Mouse (Mus musculus) right cerebral cortex, postnatal 36 days (tissue): Measurements from ENCODE around the gene Cfap20.

Source experiments
- DNase-seq, 2 experiments: peaks; one replicate each; pipeline ENCODE4 v3.0.0; 2022; ENCODE audit warnings: low spot score in 2 of 2, mixed read lengths in 1 of 2

The Cfap20 gene

GRCm38 (mm10) chr8:95434686-95435439 lies at the start of gene Cfap20:
Gene Cfap20 (minus strand): TSS chr8:95434869.
- peak; percentile 97 to 98 for DNase-seq

- no peak for DNase-seq
Observed at GRCm38 (mm10) chr8:95470008-95470407, 35.3 kb upstream of the Cfap20 start.

GRCm38 (mm10) chr8:95468995-95469394 lies 34.3 kb upstream of the Cfap20 start:
- DNase-seq, result no peak

- no peak for DNase-seq
Observed at GRCm38 (mm10) chr8:95466543-95466942, 31.9 kb upstream of the Cfap20 start.

- no peak for DNase-seq
Observed at GRCm38 (mm10) chr8:95452518-95452917, 17.8 kb upstream of the Cfap20 start.

GRCm38 (mm10) chr8:95450271-95450670 lies 15.6 kb upstream of the Cfap20 start:
- DNase-seq, result no peak

GRCm38 (mm10) chr8:95447661-95448060 lies 13.0 kb upstream of the Cfap20 start:
- DNase-seq, result no peak

GRCm38 (mm10) chr8:95445042-95445441 lies 10.4 kb upstream of the Cfap20 start:
- DNase-seq, result no peak

- DNase-seq, result no peak
Observed at GRCm38 (mm10) chr8:95441491-95442039, 6.9 kb upstream of the Cfap20 start.

- DNase-seq, result no peak
Observed at GRCm38 (mm10) chr8:95440168-95440709, 5.6 kb upstream of the Cfap20 start.

GRCm38 (mm10) chr8:95439421-95439820 lies 4.8 kb upstream of the Cfap20 start:
- DNase-seq, result no peak

- DNase-seq, result no peak
Observed at GRCm38 (mm10) chr8:95437341-95437992, 2.8 kb upstream of the Cfap20 start.

GRCm38 (mm10) chr8:95435930-95436329 lies 1.3 kb upstream of the Cfap20 start:
- no peak for DNase-seq

GRCm38 (mm10) chr8:95435471-95435870 lies 802 bp upstream of the Cfap20 start:
- no peak for DNase-seq

GRCm38 (mm10) chr8:95434233-95434632 lies 436 bp downstream of the Cfap20 start:
- DNase-seq, result no peak

GRCm38 (mm10) chr8:95433124-95433523 lies 1.5 kb downstream of the Cfap20 start:
- DNase-seq, result no peak

GRCm38 (mm10) chr8:95432471-95432870 lies 2.2 kb downstream of the Cfap20 start:
- no peak for DNase-seq

- no peak for DNase-seq
Observed at GRCm38 (mm10) chr8:95429945-95430344, 4.7 kb downstream of the Cfap20 start.

GRCm38 (mm10) chr8:95427594-95428535 lies 6.8 kb downstream of the Cfap20 start:
- DNase-seq, result peak in 1 of 2 experiments; percentile 36

GRCm38 (mm10) chr8:95426781-95427281 lies 7.8 kb downstream of the Cfap20 start:
- no peak for DNase-seq

- DNase-seq, result no peak
Observed at GRCm38 (mm10) chr8:95424682-95425081, 10.0 kb downstream of the Cfap20 start.
